Mouse (Mus musculus) kidney, postnatal 10 days (tissue): Measurements from ENCODE around the gene Smg6.
A peak's percentile ranks its signal among the peaks of the same experiment; 100 is the strongest.
"Not testable (repeated sequence)": the region's sequence is repeated elsewhere in the genome, so short reads cannot be mapped to it uniquely, and the experiment has no call there.

Source experiments
- DNase-seq: peaks from one replicate; pipeline ENCODE4 v3.0.0; 2021; ENCODE audit warnings: mixed read lengths

The Smg6 gene

DNA sequence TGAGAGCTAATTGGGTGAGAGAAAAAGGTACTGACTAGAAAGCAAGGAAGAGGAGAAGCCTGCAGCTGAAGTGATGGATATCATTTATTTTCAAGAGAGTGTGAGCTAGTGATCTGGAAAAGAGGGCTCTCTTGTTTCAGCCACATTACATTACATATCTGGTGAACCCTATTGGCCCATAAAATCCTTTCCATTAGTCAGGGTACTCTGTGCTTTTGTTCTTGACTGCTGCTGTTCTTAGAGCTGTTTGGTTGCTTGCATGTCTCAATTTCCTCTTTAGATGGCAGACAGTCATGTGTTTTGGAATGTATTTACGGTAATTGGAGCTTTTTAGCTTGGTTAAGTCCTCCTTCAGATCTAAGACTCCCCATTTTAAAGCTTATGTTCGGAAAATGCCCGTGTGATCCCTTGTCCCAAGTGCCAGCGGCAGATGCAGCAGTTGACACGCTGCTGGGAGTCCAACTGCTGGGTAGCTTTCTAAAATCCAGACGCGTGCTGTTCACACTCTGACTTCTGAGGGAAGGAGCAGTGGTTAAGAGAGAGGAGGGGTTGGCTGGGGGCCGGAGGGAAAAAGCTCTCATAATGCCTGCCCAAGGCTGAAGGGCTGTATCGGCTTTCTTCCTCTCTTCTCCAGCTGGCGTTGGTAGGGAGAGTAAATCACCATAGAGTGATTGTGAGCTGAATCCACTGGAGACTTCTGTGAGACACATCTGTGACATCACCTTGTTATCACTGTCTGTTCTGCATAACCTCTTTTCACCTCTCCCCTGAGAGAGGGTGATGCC is 75.4 kb downstream of the Smg6 start:
- DNase-seq = peak; percentile 50

GRCm38 (mm10) chr11:75008270-75008669 is 82.6 kb downstream of the Smg6 start:
- DNase-seq = no peak

DNA sequence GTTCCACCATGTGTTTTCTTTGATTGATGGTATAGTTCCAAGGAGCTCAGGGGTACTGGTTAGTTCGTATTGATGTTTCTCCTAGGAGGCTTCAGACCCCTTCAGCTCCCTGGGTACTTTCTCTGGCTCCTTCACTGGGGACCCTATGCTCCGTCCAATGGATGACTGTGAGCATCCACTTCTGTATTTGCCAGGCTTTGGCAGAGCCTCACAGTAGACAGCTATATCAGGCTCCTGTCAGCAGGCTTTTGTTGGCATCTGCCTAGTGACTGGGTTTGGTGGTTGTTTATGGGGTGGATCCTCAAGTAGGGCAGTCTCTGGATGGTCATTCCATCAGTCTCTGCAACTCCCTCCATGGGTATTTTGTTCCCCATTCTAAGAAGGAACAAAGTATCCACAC is 83.9 kb downstream of the Smg6 start:
- DNase-seq = not testable (repeated sequence)

- peak; percentile 90 for DNase-seq
Measured at GRCm38 (mm10) chr11:75012997-75013694, 87.5 kb downstream of the Smg6 start.

- no peak for DNase-seq
Measured at GRCm38 (mm10) chr11:75013764-75014695, 88.4 kb downstream of the Smg6 start.

GRCm38 (mm10) chr11:75014816-75015215 is 89.2 kb downstream of the Smg6 start:
- DNase-seq = no peak

- DNase-seq = no peak
Measured at GRCm38 (mm10) chr11:75015453-75015871, 89.8 kb downstream of the Smg6 start.

- DNase-seq = no peak
Measured at GRCm38 (mm10) chr11:75016309-75016860, 90.8 kb downstream of the Smg6 start.

GRCm38 (mm10) chr11:75017831-75018230 is 92.2 kb downstream of the Smg6 start:
- DNase-seq = no peak

GRCm38 (mm10) chr11:75026977-75027376 is 101.4 kb downstream of the Smg6 start:
- no peak for DNase-seq

DNA sequence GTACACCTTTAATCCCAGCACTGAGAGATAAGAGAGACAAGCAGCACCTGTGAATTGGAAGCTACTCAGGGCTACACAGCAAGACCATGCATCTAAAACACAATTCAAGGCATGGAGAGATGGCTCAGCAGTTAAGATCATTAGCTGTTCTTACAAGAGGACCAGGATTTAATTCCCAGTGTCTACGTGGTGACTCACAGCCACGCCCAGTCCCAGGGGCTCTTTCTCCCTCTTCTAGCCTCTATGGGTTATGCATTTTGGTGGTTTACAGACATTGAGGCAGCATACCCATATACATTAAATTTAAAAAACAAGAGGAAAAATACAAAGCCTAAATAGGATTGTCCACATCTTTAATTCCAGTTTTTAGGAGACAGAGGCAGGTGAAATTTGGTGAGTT is 102.0 kb downstream of the Smg6 start:
- no peak for DNase-seq

DNA sequence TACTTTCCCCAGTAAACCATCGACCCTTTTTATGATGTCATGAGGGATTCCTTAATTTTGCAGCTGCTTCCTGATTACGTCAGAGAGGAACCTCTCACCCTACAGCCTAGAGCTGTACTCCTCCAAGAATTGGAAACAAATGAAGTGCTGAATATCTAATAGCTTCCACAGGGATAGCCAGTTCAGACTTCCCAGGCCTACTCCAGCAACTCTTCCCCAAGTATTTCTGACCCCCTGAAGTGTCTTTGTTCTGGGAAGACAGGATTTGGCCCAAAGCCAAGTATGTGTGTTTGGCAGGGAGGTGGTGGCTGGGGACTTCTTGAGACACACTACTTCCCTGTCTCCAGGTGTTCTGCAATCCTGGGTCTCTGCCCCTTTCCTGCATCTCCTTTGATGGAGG is 105.6 kb downstream of the Smg6 start:
- DNase-seq = no peak

DNA sequence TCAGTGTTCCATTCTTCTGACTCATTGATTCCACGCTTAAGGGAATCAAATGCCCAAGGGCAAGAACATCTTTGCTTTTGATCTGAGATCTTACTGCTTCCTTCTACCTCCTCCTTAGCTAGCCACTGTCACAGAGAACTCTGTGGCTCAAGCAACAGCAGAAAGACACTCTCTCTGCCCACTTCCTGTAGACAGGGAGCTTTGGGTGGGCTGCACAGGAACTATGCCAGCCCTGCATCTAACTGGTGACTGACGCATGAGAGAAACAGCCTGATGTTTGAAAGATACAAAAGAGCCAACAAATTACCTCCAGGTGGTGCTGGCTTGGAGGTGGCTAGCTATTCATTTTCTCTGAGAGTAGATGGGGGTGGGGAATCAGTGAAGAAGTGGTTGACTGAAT is 107.3 kb downstream of the Smg6 start:
- no peak for DNase-seq

DNA sequence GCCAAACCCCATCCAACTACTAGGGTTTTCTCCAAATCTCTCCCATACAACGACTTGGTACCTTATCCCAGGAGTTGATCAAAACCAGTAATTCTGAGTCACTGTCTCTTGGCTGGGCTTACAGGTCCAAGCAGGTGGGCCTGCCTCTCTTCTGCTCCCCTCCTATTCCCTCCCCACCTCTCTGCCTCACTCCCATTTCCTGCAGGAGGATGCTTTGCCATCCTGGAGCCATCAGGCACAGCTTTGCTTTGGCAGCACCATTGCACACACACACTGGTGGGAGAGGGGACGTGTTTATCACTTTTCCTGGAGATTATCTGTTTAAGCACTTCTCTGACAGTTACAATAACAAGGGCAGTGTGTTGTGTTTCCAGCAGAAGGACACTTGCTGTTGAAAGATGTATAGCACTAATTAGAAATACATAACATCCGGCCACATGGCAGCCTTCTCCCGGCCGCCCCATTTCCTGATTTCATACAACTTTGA is 108.0 kb downstream of the Smg6 start:
- no peak for DNase-seq

GRCm38 (mm10) chr11:75034104-75034503 is 108.5 kb downstream of the Smg6 start:
- no peak for DNase-seq

DNA sequence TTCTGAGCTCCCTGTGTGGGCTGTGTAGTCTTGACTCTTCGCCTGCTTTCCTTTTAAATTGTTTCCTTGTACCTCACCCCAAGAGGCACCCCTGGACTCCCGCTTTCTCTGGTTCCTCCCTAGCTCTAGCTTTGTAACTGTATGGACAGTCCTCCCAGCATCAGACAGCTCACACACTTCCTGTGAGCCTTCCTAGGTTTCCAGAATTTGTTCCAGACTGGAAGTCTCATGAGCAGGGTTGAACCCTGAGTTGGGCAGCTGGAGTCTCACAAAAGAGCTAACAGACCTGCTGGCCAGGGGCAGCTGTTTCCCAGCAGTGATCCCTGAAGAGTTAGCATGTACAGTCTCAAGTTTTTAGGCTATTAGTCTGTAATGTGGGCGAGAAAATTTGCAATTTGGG is 118.7 kb downstream of the Smg6 start:
- peak; percentile 20 for DNase-seq

- DNase-seq = no peak
Measured at GRCm38 (mm10) chr11:75045822-75046221, 120.2 kb downstream of the Smg6 start.

GRCm38 (mm10) chr11:75046638-75047037 is 121.0 kb downstream of the Smg6 start:
- DNase-seq = peak; percentile 12

GRCm38 (mm10) chr11:75047066-75047465 is 121.4 kb downstream of the Smg6 start:
- peak; percentile 95 for DNase-seq

DNA sequence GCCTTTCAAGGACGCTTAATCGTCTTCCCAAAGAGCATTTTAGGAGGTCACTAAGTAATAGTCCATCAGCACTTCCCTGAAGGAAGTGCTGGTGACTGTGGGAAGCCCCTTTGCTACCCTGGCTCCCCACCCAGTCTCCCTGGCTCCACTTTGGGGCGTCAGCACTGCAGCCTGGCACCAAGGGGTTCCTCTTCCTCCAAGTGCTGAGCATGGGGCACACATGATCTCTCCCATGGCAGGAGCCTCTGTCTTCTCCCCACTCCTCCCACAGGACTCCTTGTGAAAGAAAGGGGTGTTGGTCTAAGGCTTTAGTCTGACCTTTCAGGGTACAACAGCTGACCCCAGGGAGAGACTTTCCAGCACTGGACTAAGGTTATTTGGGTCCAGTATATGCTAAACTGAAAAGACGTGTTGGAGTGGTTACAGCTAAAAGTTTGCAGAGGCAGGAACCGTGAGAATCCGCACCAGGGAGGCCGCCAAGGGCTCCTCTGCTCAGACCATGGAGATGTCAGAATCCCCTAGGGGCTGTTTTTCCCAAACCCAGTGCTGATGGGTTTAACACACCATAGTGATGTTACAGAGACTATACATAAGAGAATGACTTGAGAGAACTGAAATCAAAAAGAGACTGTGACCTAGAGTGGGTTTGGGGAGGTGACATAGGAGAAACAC is 122.2 kb downstream of the Smg6 start:
- DNase-seq = peak; percentile 28

DNA sequence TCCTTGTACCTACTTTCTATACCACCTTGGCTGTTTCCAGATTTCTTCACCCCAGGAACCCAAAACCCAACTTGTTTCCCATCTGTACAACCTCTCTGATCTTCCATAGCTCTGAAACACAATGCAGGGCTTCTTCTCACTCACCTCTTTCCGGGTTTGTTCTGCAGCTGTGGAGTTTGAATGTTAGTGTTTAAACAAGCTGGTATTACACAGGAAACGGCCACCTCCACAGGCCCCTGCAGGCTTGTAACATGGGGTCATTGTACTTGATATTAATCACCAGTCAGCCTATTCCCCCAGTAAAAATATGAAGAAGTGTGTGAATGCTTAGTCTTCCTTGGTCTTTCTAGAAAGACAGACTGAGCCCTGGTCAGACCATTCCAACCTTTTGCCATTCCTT is 123.5 kb downstream of the Smg6 start:
- no peak for DNase-seq

DNA sequence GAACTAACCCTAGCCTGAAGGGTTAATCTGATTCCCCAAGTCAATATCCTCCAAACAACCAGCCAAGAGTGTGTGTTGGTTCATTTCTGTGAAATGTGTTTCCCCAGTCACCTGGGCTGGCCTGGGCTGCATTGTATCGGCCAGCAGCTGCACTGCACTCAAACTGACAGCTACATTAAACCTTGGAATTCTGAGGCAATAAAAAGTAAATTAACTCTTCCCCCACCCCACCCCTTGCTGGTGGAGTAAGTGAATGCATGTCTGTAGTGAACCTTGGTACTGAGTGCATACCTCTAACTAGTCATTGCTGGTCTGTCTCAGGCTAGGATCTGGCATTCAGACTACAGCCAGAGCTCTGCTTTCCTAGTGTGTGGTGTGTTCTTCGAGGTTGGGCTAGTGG is 124.2 kb downstream of the Smg6 start:
- DNase-seq = no peak
